Mouse (Mus musculus): Measurements from ENCODE around the gene Apex1. TPM values are rescaled to one million over a fixed set of nuclear protein-coding genes. Genes with fewer than 3 reads are reported as not detected.
"Not testable (repeated sequence)": the region's sequence is repeated elsewhere in the genome, so short reads cannot be mapped to it uniquely, and the experiment has no call there.

Apex1 gene
- polyA plus RNA-seq, 1 experiment from 2014 or later: 177 TPM

- H3K4me3 ChIP-seq (ENCODE audit: low read length); H3K4me2 ChIP-seq (ENCODE audit: low read depth, low read length); H3K9ac ChIP-seq (ENCODE audit: low read length); H3K36me3 ChIP-seq (ENCODE audit: control insufficient read depth, insufficient read depth, low read length); H3K9me3 ChIP-seq (ENCODE audit: control insufficient read depth, low read length); H3K27me3 ChIP-seq (ENCODE audit: control insufficient read depth, insufficient read depth, low read depth, low read length); ATAC-seq (ENCODE audit: low read depth); H3K27ac ChIP-seq (ENCODE audit: low read length); H3K4me1 ChIP-seq (replicated peaks; ENCODE audit: control insufficient read depth, insufficient read depth, low read length): not testable (repeated sequence)
- WGBS: 54% methylated on average over 3 of the region's 3 CpGs
These were observed 32.4 kb downstream of the Apex1 start for GRCm38 (mm10) chr14:50957146-50957545.

- not testable (repeated sequence) for H3K9me3 ChIP-seq (ENCODE audit: control insufficient read depth, low read length); ATAC-seq (ENCODE audit: low read depth)
- 84% methylated on average over 5 of the region's 5 CpGs for WGBS
These were observed 33.7 kb downstream of the Apex1 start for GRCm38 (mm10) chr14:50958289-50958995.

GRCm38 (mm10) chr14:50968216-50968980 is 43.6 kb downstream of the Apex1 start:
- Histone ChIP-seq H3K4me2 (ENCODE audit: low read depth, low read length) (no peak overlapping the region), H3K4me1 (replicated peaks; ENCODE audit: control insufficient read depth, insufficient read depth, low read length) (no peaks in the 10 kb centered on the region), H3K9ac (ENCODE audit: low read length) (no peak overlapping the region), H3K27ac (ENCODE audit: low read length) (no peak overlapping the region), H3K4me3 (ENCODE audit: low read length) (no peak overlapping the region), H3K27me3 (ENCODE audit: control insufficient read depth, insufficient read depth, low read depth, low read length) (no peaks in the 10 kb centered on the region), H3K9me3 (ENCODE audit: control insufficient read depth, low read length) (no peaks in the 10 kb centered on the region), H3K36me3 (ENCODE audit: control insufficient read depth, insufficient read depth, low read length) (no peaks in the 10 kb centered on the region)
- 85% methylated on average over 5 of the region's 5 CpGs for WGBS
- no peak for ATAC-seq (ENCODE audit: low read depth)

More at GRCm38 (mm10) chr14:50958289-50958995, 33.7 kb downstream of the Apex1 start:
- H3K4me3 ChIP-seq (ENCODE audit: low read length); H3K4me1 ChIP-seq (replicated peaks; ENCODE audit: control insufficient read depth, insufficient read depth, low read length); H3K36me3 ChIP-seq (ENCODE audit: control insufficient read depth, insufficient read depth, low read length); H3K27me3 ChIP-seq (ENCODE audit: control insufficient read depth, insufficient read depth, low read depth, low read length); H3K9ac ChIP-seq (ENCODE audit: low read length); H3K27ac ChIP-seq (ENCODE audit: low read length); H3K4me2 ChIP-seq (ENCODE audit: low read depth, low read length): not testable (repeated sequence)

DNA sequence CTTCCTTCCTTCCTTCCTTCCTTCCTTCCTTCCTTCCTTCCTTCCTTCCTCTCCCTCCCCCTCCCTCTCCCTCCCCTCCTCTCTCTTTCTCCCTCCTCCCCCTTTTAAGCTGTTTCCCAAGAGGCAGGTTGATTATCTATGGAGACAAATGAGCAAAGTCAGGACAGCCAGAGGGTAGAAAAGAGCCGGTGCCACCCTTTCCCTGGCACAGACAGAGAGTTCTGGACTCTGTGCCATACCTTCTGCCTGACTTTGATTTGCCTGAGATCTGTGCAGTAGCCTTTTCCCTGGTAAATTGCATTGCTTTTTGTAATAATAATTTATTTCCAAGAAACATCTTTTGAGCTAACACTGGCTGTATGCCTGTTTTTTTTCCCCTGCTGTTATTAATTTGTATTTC is 44.3 kb downstream of the Apex1 start:
- no peak for ATAC-seq (ENCODE audit: low read depth)
- no peak overlapping the region for H3K4me2 ChIP-seq (ENCODE audit: low read depth, low read length)
- no peaks in the 10 kb centered on the region for H3K9me3 ChIP-seq (ENCODE audit: control insufficient read depth, low read length)
- H3K4me3 ChIP-seq (ENCODE audit: low read length): no peak overlapping the region
- no peaks in the 10 kb centered on the region for H3K27me3 ChIP-seq (ENCODE audit: control insufficient read depth, insufficient read depth, low read depth, low read length)
- WGBS: 26% methylated on average over 1 of the region's 1 CpGs
- H3K27ac ChIP-seq (ENCODE audit: low read length): no peak overlapping the region
- no peaks in the 10 kb centered on the region for H3K36me3 ChIP-seq (ENCODE audit: control insufficient read depth, insufficient read depth, low read length)
- no peaks in the 10 kb centered on the region for H3K4me1 ChIP-seq (replicated peaks; ENCODE audit: control insufficient read depth, insufficient read depth, low read length)
- H3K9ac ChIP-seq (ENCODE audit: low read length): no peak overlapping the region

DNA sequence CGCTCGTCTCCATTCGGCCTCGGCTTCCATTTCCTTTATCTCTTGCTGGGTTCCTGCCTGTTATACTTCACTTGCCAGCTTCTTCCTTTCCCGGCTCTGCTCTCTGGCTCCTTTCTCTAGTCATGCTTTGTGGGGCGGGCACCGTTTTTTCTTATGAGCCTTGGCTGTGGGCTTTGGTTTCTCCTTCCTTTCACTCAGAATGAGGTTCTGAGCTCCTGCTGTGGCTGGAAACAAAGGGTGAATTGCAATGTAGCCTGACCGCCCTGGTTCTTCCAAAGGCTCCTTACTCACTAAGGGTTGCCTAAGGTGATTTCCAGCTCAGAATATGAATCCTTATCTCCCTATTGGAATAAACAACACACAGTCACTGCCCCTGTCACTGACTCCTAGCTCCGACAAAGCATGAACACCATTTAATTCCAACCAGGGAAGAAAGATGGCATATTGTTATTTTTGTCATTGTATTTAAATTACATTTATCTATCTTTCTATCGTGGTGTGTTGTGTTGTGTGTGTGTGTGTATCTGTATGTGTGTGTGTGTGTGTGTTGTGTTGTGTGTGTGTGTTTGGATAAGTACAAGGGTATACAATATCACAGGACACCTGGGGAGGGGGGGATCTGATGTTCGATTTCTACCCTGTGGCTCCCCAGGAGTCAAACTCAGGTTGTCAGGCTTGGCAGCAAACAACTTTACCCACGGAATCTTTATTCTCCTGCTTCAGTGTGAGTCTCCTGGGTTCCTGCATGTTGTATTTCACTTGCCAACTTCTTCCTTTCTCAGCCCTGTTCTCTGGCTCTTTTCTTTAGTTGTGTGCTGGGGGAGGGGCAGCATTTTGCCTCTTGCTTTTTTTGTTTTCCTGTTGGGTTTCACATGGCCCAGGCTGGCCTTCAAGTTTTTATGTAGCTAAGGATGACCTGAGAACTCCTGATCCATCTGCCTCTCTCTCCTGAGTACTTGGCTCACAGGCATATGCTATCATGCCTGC is 45.1 kb downstream of the Apex1 start:
- no peak overlapping the region for H3K9ac ChIP-seq (ENCODE audit: low read length)
- no peaks in the 10 kb centered on the region for H3K9me3 ChIP-seq (ENCODE audit: control insufficient read depth, low read length)
- H3K4me3 ChIP-seq (ENCODE audit: low read length): no peak overlapping the region
- H3K27ac ChIP-seq (ENCODE audit: low read length): no peak overlapping the region
- H3K27me3 ChIP-seq (ENCODE audit: control insufficient read depth, insufficient read depth, low read depth, low read length): no peaks in the 10 kb centered on the region
- no peaks in the 10 kb centered on the region for H3K36me3 ChIP-seq (ENCODE audit: control insufficient read depth, insufficient read depth, low read length)
- no peak overlapping the region for H3K4me2 ChIP-seq (ENCODE audit: low read depth, low read length)
- ATAC-seq (ENCODE audit: low read depth): no peak
- H3K4me1 ChIP-seq (replicated peaks; ENCODE audit: control insufficient read depth, insufficient read depth, low read length): no peaks in the 10 kb centered on the region
- WGBS: 37% methylated on average over 12 of the region's 12 CpGs

GRCm38 (mm10) chr14:50970822-50971221 is 46.1 kb downstream of the Apex1 start:
- no peak for ATAC-seq (ENCODE audit: low read depth)
- Histone ChIP-seq H3K27me3 (ENCODE audit: control insufficient read depth, insufficient read depth, low read depth, low read length) (no peaks in the 10 kb centered on the region), H3K4me3 (ENCODE audit: low read length) (no peak overlapping the region), H3K4me2 (ENCODE audit: low read depth, low read length) (no peak overlapping the region), H3K9me3 (ENCODE audit: control insufficient read depth, low read length) (no peaks in the 10 kb centered on the region), H3K27ac (ENCODE audit: low read length) (no peak overlapping the region), H3K36me3 (ENCODE audit: control insufficient read depth, insufficient read depth, low read length) (no peaks in the 10 kb centered on the region), H3K9ac (ENCODE audit: low read length) (no peak overlapping the region), H3K4me1 (replicated peaks; ENCODE audit: control insufficient read depth, insufficient read depth, low read length) (no peaks in the 10 kb centered on the region)
- WGBS: 41% methylated on average over 1 of the region's 1 CpGs

DNA sequence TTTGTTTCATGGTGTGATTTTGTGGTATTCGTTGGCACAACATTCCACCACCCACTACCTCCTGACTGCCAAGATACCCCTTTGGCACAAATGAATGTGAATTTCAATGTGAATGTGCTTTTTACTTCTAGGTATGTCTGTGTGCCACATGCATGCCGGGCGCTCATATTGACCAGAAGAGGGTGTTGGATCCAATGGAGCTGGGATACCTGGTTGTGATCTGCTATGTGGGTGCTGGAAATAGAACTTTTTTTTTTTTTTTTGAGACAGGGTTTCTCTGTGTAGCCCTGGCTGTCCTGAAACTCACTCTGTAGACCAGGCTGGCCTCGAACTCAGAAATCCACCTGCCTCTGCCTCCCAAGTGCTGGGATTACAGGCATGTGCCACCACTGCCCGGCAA is 48.3 kb downstream of the Apex1 start:
- H3K4me1 ChIP-seq (replicated peaks; ENCODE audit: control insufficient read depth, insufficient read depth, low read length); H3K9ac ChIP-seq (ENCODE audit: low read length); H3K27me3 ChIP-seq (ENCODE audit: control insufficient read depth, insufficient read depth, low read depth, low read length); H3K9me3 ChIP-seq (ENCODE audit: control insufficient read depth, low read length); H3K27ac ChIP-seq (ENCODE audit: low read length); ATAC-seq (ENCODE audit: low read depth); H3K4me2 ChIP-seq (ENCODE audit: low read depth, low read length); H3K4me3 ChIP-seq (ENCODE audit: low read length); H3K36me3 ChIP-seq (ENCODE audit: control insufficient read depth, insufficient read depth, low read length): not testable (repeated sequence)
- 87% methylated on average over 5 of the region's 5 CpGs for WGBS

GRCm38 (mm10) chr14:50973700-50974099 is 48.9 kb downstream of the Apex1 start:
- Histone ChIP-seq H3K36me3 (ENCODE audit: control insufficient read depth, insufficient read depth, low read length) (no peaks in the 10 kb centered on the region), H3K4me3 (ENCODE audit: low read length) (no peak overlapping the region), H3K27ac (ENCODE audit: low read length) (no peak overlapping the region), H3K27me3 (ENCODE audit: control insufficient read depth, insufficient read depth, low read depth, low read length) (no peaks in the 10 kb centered on the region), H3K9ac (ENCODE audit: low read length) (no peak overlapping the region), H3K9me3 (ENCODE audit: control insufficient read depth, low read length) (no peaks in the 10 kb centered on the region), H3K4me1 (replicated peaks; ENCODE audit: control insufficient read depth, insufficient read depth, low read length) (no peaks in the 10 kb centered on the region), H3K4me2 (ENCODE audit: low read depth, low read length) (no peak overlapping the region)
- 31% methylated on average over 4 of the region's 4 CpGs for WGBS
- no peak; the same call in 1 of the 2 replicates for ATAC-seq (ENCODE audit: low read depth)

DNA sequence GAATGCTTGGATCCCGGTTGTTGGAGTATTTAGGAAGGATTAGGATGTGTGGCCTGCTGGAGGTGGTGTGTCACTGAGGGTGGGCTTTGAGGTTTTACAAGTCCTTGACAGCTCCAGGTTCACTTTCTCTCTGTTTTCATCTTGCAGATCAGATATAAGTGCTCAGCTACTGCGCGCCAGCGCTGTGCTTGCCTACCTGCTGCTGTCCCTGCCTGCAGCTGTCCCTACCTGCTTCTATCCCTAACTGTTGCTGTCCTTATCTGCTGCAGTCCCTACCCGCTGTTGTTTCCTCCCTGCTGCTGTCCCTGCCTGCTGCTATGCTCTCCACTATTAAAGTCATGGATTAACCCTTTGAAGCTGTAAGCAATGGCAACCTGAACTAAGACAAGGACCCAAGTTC is 50.2 kb downstream of the Apex1 start:
- Histone ChIP-seq H3K9me3 (ENCODE audit: control insufficient read depth, low read length) (no peaks in the 10 kb centered on the region), H3K27ac (ENCODE audit: low read length) (no peak overlapping the region), H3K4me2 (ENCODE audit: low read depth, low read length) (no peak overlapping the region), H3K9ac (ENCODE audit: low read length) (no peak overlapping the region), H3K27me3 (ENCODE audit: control insufficient read depth, insufficient read depth, low read depth, low read length) (no peaks in the 10 kb centered on the region), H3K4me3 (ENCODE audit: low read length) (no peak overlapping the region), H3K36me3 (ENCODE audit: control insufficient read depth, insufficient read depth, low read length) (no peaks in the 10 kb centered on the region), H3K4me1 (replicated peaks; ENCODE audit: control insufficient read depth, insufficient read depth, low read length) (no peaks in the 10 kb centered on the region)
- WGBS: 48% methylated on average over 5 of the region's 5 CpGs
- no peak for ATAC-seq (ENCODE audit: low read depth)
